Mouse (Mus musculus): ENCODE data around the gene Plekha6.

DNA sequence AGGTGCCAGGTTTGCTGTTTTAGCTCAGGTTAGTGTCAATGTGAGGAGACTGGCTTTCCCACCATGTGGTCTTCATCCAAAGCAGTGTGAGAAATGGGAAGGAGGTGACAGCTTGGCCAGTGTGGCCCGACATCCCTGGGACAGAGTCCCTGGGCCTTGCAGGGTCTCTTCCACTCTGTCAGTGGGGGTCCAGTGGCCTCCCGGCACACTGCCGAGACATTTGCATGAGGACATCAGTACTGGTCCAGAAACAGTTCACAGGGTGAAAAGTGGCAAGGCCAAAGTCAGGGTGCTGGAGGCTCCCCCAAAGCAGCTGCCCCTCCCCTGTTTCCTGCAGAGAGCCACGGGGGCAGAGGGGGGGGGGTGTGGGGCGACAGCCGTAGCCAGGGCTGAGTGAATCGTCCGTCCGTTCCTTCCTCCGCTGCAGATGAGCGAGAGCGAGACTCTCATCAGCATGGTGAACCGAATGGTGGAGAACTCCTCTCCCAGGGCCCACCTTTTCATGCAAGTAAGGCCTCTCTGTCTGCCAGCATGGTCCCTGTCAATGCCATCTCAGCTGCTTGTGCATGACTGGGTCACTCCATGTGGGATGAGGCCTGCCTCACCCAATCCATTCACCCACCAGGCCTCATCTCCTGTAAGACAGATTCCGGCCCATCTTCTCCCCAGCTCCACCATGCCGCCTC lies 115.1 kb downstream of the Plekha6 start:
- no peak for TF ChIP-seq CTCF (IDR thresholded peaks at IDR 0.05; ENCODE audit: extremely low read depth, insufficient read length, insufficient replicate concordance, low read depth, low read length)
- no peak for TF ChIP-seq POLR2A (IDR thresholded peaks at IDR 0.05; ENCODE audit: low read depth, low read length)

Data from small intestine, adult 2 months (tissue).